8 mouse cellular contexts compared by ENCODE assay signal in the genomic region with DNA sequence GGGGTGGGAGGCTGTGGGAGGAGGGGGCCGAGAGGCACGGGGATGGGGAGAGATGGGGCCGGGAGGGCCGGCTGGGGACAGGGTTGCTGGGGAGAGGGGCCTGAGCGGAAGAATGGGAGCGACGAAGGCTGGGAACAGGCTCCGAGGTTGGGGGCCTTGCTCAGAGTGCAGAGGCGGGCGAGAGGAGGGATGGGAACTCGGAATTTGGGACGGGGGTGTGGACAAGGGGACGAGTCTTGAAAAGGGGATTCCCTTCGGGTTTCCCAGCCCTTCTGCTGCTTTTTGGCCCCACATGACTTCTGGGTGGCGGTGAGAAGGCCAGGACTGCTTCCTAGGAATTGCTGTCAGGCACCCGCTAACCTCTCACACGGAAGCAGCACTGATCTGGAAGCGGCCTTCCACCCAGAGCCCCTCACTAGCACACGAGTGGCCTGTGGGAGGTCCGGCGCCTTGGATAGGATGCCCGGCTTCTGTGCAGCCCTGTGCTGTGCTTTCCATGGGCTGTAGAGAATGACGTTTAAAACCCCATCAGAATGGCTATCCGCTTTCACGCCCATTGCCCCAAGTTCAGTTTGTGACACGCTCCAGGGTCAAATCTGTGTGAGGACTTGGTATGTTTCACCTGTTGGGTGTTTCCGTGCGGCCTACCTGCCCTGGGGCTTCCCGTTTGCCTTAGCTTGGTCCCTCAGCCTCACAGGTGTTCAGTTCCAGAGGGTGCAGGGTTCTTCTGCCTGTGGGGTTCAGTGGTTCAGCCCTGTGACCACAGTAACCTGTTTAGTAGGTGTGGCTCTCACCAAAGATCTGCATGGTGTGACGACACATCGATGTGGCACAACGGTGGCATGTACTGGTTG. TPM values are rescaled to one million over a fixed set of nuclear protein-coding genes. Genes with fewer than 3 reads are reported as not detected.
DNase-seq lines count a peak whose midpoint lies in the region; ATAC-seq and TF ChIP-seq lines count a peak whose summit lies in the region.

No protein-coding gene starts in this region.

- peaks cover 28% of the 10 kb centered on the region for H3K36me3 ChIP-seq in kidney, embryonic 15.5 days
- H3K36me3 ChIP-seq in forebrain, embryonic 14.5 days (ENCODE audit: control insufficient read depth, insufficient read depth, low read length): peaks cover 21% of the 10 kb centered on the region
- no peaks in the 10 kb centered on the region for H3K36me3 ChIP-seq in liver, adult 2 months (ENCODE audit: control insufficient read depth, insufficient read depth, low read length)
- no peaks in the 10 kb centered on the region for H3K36me3 ChIP-seq in stomach, embryonic 16.5 days (ENCODE audit: control insufficient read depth, insufficient read depth, low read length)

- peak overlapping the region; percentile 96 for H3K9ac ChIP-seq in kidney, embryonic 15.5 days
- peak overlapping the region; percentile 98 for H3K9ac ChIP-seq in forebrain, embryonic 14.5 days (ENCODE audit: low read length)
- peak overlapping the region; percentile 92 for H3K9ac ChIP-seq in liver, adult 2 months (ENCODE audit: low read depth, low read length)
- H3K9ac ChIP-seq in stomach, embryonic 16.5 days (ENCODE audit: low read length): peak overlapping the region; percentile 96

- H3K9me3 ChIP-seq in kidney, embryonic 15.5 days (replicated peaks): no peaks in the 10 kb centered on the region
- H3K9me3 ChIP-seq in forebrain, embryonic 14.5 days (replicated peaks; ENCODE audit: control insufficient read depth, low read length): no peaks in the 10 kb centered on the region
- H3K9me3 ChIP-seq in stomach, embryonic 16.5 days (replicated peaks; ENCODE audit: control insufficient read depth, low read length): no peaks in the 10 kb centered on the region

- no peak for ATAC-seq in kidney, embryonic 15.5 days (replicated peaks; ENCODE audit: low FRiP score)
- ATAC-seq in forebrain, embryonic 14.5 days: no peak
- no peak for ATAC-seq in stomach, embryonic 16.5 days (ENCODE audit: insufficient read depth, low FRiP score)

- peaks cover 54% of the 10 kb centered on the region for H3K4me1 ChIP-seq in kidney, embryonic 15.5 days
- H3K4me1 ChIP-seq in forebrain, embryonic 14.5 days (ENCODE audit: control insufficient read depth, insufficient read depth, low read length): peaks cover 23% of the 10 kb centered on the region
- H3K4me1 ChIP-seq in liver, adult 2 months (ENCODE audit: control insufficient read depth, insufficient read depth, low read length): peaks cover 7% of the 10 kb centered on the region; the same call in 1 of the 2 replicates
- H3K4me1 ChIP-seq in stomach, embryonic 16.5 days (ENCODE audit: control insufficient read depth, insufficient read depth, low read length): peaks cover 32% of the 10 kb centered on the region

- H3K79me2 ChIP-seq in liver, adult 2 months (ENCODE audit: control insufficient read depth, insufficient read depth, low read length): peaks cover 8% of the 10 kb centered on the region; the same call in 1 of the 2 replicates

- peak overlapping the region; percentile 88 for H3K4me3 ChIP-seq in kidney, embryonic 15.5 days (replicated peaks)
- peak overlapping the region; percentile 92 for H3K4me3 ChIP-seq in forebrain, embryonic 14.5 days (ENCODE audit: low read depth, low read length)
- peak overlapping the region; percentile 95 for H3K4me3 ChIP-seq in liver, adult 2 months (ENCODE audit: insufficient read depth, low read depth, low read length)
- H3K4me3 ChIP-seq in stomach, embryonic 16.5 days (replicated peaks; ENCODE audit: low read length): peak overlapping the region; percentile 89

- peak overlapping the region; percentile 85 for H3K4me2 ChIP-seq in kidney, embryonic 15.5 days
- H3K4me2 ChIP-seq in forebrain, embryonic 14.5 days (ENCODE audit: low read length): peak overlapping the region; percentile 77
- peak overlapping the region; percentile 92 for H3K4me2 ChIP-seq in stomach, embryonic 16.5 days (ENCODE audit: low read depth, low read length)

- H3K27me3 ChIP-seq in kidney, embryonic 15.5 days: no peaks in the 10 kb centered on the region
- H3K27me3 ChIP-seq in forebrain, embryonic 14.5 days (replicated peaks; ENCODE audit: control insufficient read depth, insufficient read depth, low read length): no peaks in the 10 kb centered on the region
- no peaks in the 10 kb centered on the region for H3K27me3 ChIP-seq in liver, adult 2 months (ENCODE audit: control insufficient read depth, insufficient read depth, low read length)
- no peaks in the 10 kb centered on the region for H3K27me3 ChIP-seq in stomach, embryonic 16.5 days (ENCODE audit: control insufficient read depth, insufficient read depth, low read length)

- H3K27ac ChIP-seq in kidney, embryonic 15.5 days: peak overlapping the region; percentile 96
- H3K27ac ChIP-seq in forebrain, embryonic 14.5 days (ENCODE audit: low read depth, low read length): peak overlapping the region; percentile 85
- peak overlapping the region; percentile 12 for H3K27ac ChIP-seq in liver, adult 2 months (replicated peaks; ENCODE audit: insufficient read depth, low read depth, low read length)
- peak overlapping the region; percentile 96 for H3K27ac ChIP-seq in stomach, embryonic 16.5 days (ENCODE audit: low read length)

- no peak for DNase-seq in kidney, postnatal 14 days
- DNase-seq in NIH3T3 (ENCODE audit: low read depth): peak; percentile 26
- no peak for DNase-seq in forebrain, embryonic 14.5 days (ENCODE audit: low spot score)
- DNase-seq in liver, adult 2 months (ENCODE audit: extremely low read depth, low read depth, low spot score): peak; percentile 40
- no peak for DNase-seq in frontal cortex, postnatal 36 days (ENCODE audit: low spot score in 2 of 2)
- no peak for DNase-seq in layer of hippocampus, adult 8-10 months (ENCODE audit: low spot score in 2 of 2)

- 11% methylated on average over 32 of the region's 32 CpGs for WGBS in kidney, embryonic 15.5 days
- 17% methylated on average over 32 of the region's 32 CpGs for WGBS in forebrain, embryonic 14.5 days
- WGBS in liver, adult 2 months: 5% methylated on average over 31 of the region's 32 CpGs
- 8% methylated on average over 32 of the region's 32 CpGs for WGBS in stomach, embryonic 16.5 days

- no peak for TF ChIP-seq CTCF in liver, adult 2 months (IDR thresholded peaks at IDR 0.05; ENCODE audit: low read depth, low read length)

- TF ChIP-seq POLR2A in liver, adult 2 months (IDR thresholded peaks at IDR 0.05; ENCODE audit: extremely low read depth, insufficient read depth, low read length): no peak

RNA-seq across cellular contexts. Expression of gene Agpat1, which starts 2.4 kb away (rescaled TPM):
- polyA plus RNA-seq in kidney, embryonic 15.5 days (2015; fragmentation: Nextera tagmentation; extraction: Ambion mirVana): 60.8 and 72.2 TPM in 2 replicates
- 88.6 and 106 TPM in 2 replicates for polyA plus RNA-seq in forebrain, embryonic 14.5 days (2014; fragmentation: Nextera tagmentation; extraction: Ambion mirVana)
- 4.3 and 4.8 TPM in 2 replicates for total RNA-seq in liver, adult 2 months (2014; rRNA removed)
- 31.8 and 40.5 TPM in 2 replicates for polyA plus RNA-seq in liver, adult 2 months (2012; rRNA removed)
- polyA plus RNA-seq in stomach, embryonic 16.5 days (2015; fragmentation: Nextera tagmentation; extraction: Ambion mirVana): 42.6 TPM in 2 replicates
- total RNA-seq in layer of hippocampus, adult 8-10 months (2022): 100 to 1,000 TPM; 138 to 163 (median 151) TPM

RNA-seq across cellular contexts. Expression of gene Rnf5, which starts 2.9 kb away (rescaled TPM):
- polyA plus RNA-seq in kidney, embryonic 15.5 days (2015; fragmentation: Nextera tagmentation; extraction: Ambion mirVana): 166 and 168 TPM in 2 replicates
- 222 TPM in 2 replicates for polyA plus RNA-seq in forebrain, embryonic 14.5 days (2014; fragmentation: Nextera tagmentation; extraction: Ambion mirVana)
- 23.0 and 31.5 TPM in 2 replicates for total RNA-seq in liver, adult 2 months (2014; rRNA removed)
- polyA plus RNA-seq in liver, adult 2 months (2012; rRNA removed): 155 and 182 TPM in 2 replicates
- 129 and 141 TPM in 2 replicates for polyA plus RNA-seq in stomach, embryonic 16.5 days (2015; fragmentation: Nextera tagmentation; extraction: Ambion mirVana)
- total RNA-seq in layer of hippocampus, adult 8-10 months (2022): 10 to 100 TPM; 74.7 to 84.0 (median 76.3) TPM

RNA-seq across cellular contexts. Expression of gene Ager, which starts 8.8 kb away (rescaled TPM):
- 6.5 and 7.5 TPM in 2 replicates for polyA plus RNA-seq in kidney, embryonic 15.5 days (2015; fragmentation: Nextera tagmentation; extraction: Ambion mirVana)
- 1.1 and 1.5 TPM in 2 replicates for polyA plus RNA-seq in forebrain, embryonic 14.5 days (2014; fragmentation: Nextera tagmentation; extraction: Ambion mirVana)
- total RNA-seq in liver, adult 2 months (2014; rRNA removed): 0.07 and 0.09 TPM in 2 replicates
- 0.21 and 0.29 TPM in 2 replicates for polyA plus RNA-seq in liver, adult 2 months (2012; rRNA removed)
- 2.7 and 3.0 TPM in 2 replicates for polyA plus RNA-seq in stomach, embryonic 16.5 days (2015; fragmentation: Nextera tagmentation; extraction: Ambion mirVana)
- 1 to 10 TPM in 1 of 4 experiments, under 1 TPM in 3; 0.51 to 1.5 (median 0.88) TPM for total RNA-seq in layer of hippocampus, adult 8-10 months (2022)

RNA-seq across cellular contexts. Expression of gene Egfl8, which starts 9.4 kb away (rescaled TPM):
- 3.5 and 4.4 TPM in 2 replicates for polyA plus RNA-seq in kidney, embryonic 15.5 days (2015; fragmentation: Nextera tagmentation; extraction: Ambion mirVana)
- polyA plus RNA-seq in forebrain, embryonic 14.5 days (2014; fragmentation: Nextera tagmentation; extraction: Ambion mirVana): 7.6 and 8.7 TPM in 2 replicates
- total RNA-seq in liver, adult 2 months (2014; rRNA removed): 0.37 and 0.60 TPM in 2 replicates
- polyA plus RNA-seq in liver, adult 2 months (2012; rRNA removed): 0.82 and 1.2 TPM in 2 replicates
- polyA plus RNA-seq in stomach, embryonic 16.5 days (2015; fragmentation: Nextera tagmentation; extraction: Ambion mirVana): 3.5 and 4.8 TPM in 2 replicates
- 1 to 10 TPM; 1.4 to 3.3 (median 2.4) TPM for total RNA-seq in layer of hippocampus, adult 8-10 months (2022)

RNA-seq across cellular contexts. Expression of gene Pbx2, which starts 15.3 kb away (rescaled TPM):
- polyA plus RNA-seq in kidney, embryonic 15.5 days (2015; fragmentation: Nextera tagmentation; extraction: Ambion mirVana): 14.9 and 16.7 TPM in 2 replicates
- 6.4 and 9.6 TPM in 2 replicates for polyA plus RNA-seq in forebrain, embryonic 14.5 days (2014; fragmentation: Nextera tagmentation; extraction: Ambion mirVana)
- 10.9 and 17.1 TPM in 2 replicates for total RNA-seq in liver, adult 2 months (2014; rRNA removed)
- polyA plus RNA-seq in liver, adult 2 months (2012; rRNA removed): 19.5 and 21.1 TPM in 2 replicates
- polyA plus RNA-seq in stomach, embryonic 16.5 days (2015; fragmentation: Nextera tagmentation; extraction: Ambion mirVana): 6.8 and 8.4 TPM in 2 replicates
- total RNA-seq in layer of hippocampus, adult 8-10 months (2022): 10 to 100 TPM; 54.3 to 76.6 (median 66.8) TPM

Comparison
In these comparisons a context has a peak if more than half of its experiments do, and no peak if none do; other contexts are left out.
1. H3K27ac ChIP-seq: peak in every context shown above with its lines; median percentile 96 in kidney, embryonic 15.5 days; 96 in stomach, embryonic 16.5 days; 85 in forebrain, embryonic 14.5 days; 12 in liver, adult 2 months.
2. DNase-seq: peak in NIH3T3 (single experiment) and liver, adult 2 months (single experiment); none in kidney, postnatal 14 days (single experiment), forebrain, embryonic 14.5 days (single experiment), frontal cortex, postnatal 36 days (0 of 2) and layer of hippocampus, adult 8-10 months (0 of 2).
3. Peak in every context shown above with its lines, with median percentiles within 50 percentile points of each other: H3K4me2 ChIP-seq, H3K4me3 ChIP-seq and H3K9ac ChIP-seq.